Mouse (Mus musculus): ENCODE measurements around the gene Neurl1b. TPM values are rescaled to one million over a fixed set of nuclear protein-coding genes. Genes with fewer than 3 reads are reported as not detected.
A peak's percentile ranks its signal among the peaks of the same experiment; 100 is the strongest.

Neurl1b gene
- polyA plus RNA-seq, 1 experiment from 2014 or later: 0.67 TPM

- H3K27ac ChIP-seq: no peak overlapping the region
- 63% methylated on average over 13 of the region's 13 CpGs for WGBS
- H3K4me3 ChIP-seq: no peak overlapping the region
- H3K36me3 ChIP-seq: no peaks in the 10 kb centered on the region
- H3K4me2 ChIP-seq: no peak overlapping the region
- peaks cover 16% of the 10 kb centered on the region for H3K27me3 ChIP-seq
- H3K4me1 ChIP-seq: peaks cover 10% of the 10 kb centered on the region
- H3K9me3 ChIP-seq: no peaks in the 10 kb centered on the region
- no peak overlapping the region for H3K9ac ChIP-seq
- ATAC-seq (ENCODE audit: insufficient number of reproducible peaks, insufficient read depth, low FRiP score, low TSS enrichment, low read depth): no peak
Measured at GRCm38 (mm10) chr17:26424973-26425735, 10.5 kb downstream of the Neurl1b start.

GRCm38 (mm10) chr17:26433295-26433694, 18.7 kb downstream of the Neurl1b start:
- no peak overlapping the region for H3K27ac ChIP-seq
- peaks cover 57% of the 10 kb centered on the region for H3K27me3 ChIP-seq
- H3K4me2 ChIP-seq: no peak overlapping the region
- 45% methylated on average over 11 of the region's 11 CpGs for WGBS
- no peaks in the 10 kb centered on the region for H3K36me3 ChIP-seq
- no peak overlapping the region for H3K9ac ChIP-seq
- H3K9me3 ChIP-seq: no peaks in the 10 kb centered on the region
- ATAC-seq (ENCODE audit: insufficient number of reproducible peaks, insufficient read depth, low FRiP score, low TSS enrichment, low read depth): no peak
- peaks cover 6% of the 10 kb centered on the region for H3K4me1 ChIP-seq
- no peak overlapping the region for H3K4me3 ChIP-seq

GRCm38 (mm10) chr17:26437089-26437815, 22.6 kb downstream of the Neurl1b start:
- 83% methylated on average over 14 of the region's 14 CpGs for WGBS
- peaks cover 64% of the 10 kb centered on the region for H3K27me3 ChIP-seq

GRCm38 (mm10) chr17:26439001-26439400, 24.4 kb downstream of the Neurl1b start:
- 7% methylated on average over 45 of the region's 52 CpGs for WGBS
- H3K36me3 ChIP-seq: peaks cover 13% of the 10 kb centered on the region; the same call in 1 of the 2 replicates
- H3K4me1 ChIP-seq: peaks cover 5% of the 10 kb centered on the region
- H3K27ac ChIP-seq: no peak overlapping the region
- peaks cover 59% of the 10 kb centered on the region for H3K27me3 ChIP-seq
- peak overlapping the region; percentile 69 for H3K4me2 ChIP-seq
- no peaks in the 10 kb centered on the region for H3K9me3 ChIP-seq
- H3K4me3 ChIP-seq: peak overlapping the region; percentile 44
- no peak for ATAC-seq (ENCODE audit: insufficient number of reproducible peaks, insufficient read depth, low FRiP score, low TSS enrichment, low read depth)
- H3K9ac ChIP-seq: peak overlapping the region; percentile 70

More at GRCm38 (mm10) chr17:26437089-26437815, 22.6 kb downstream of the Neurl1b start:
- Histone ChIP-seq H3K4me1 (peaks cover 11% of the 10 kb centered on the region), H3K27ac (no peak overlapping the region), H3K9ac (no peak overlapping the region), H3K4me2 (no peak overlapping the region), H3K4me3 (no peak overlapping the region), H3K36me3 (peaks cover 10% of the 10 kb centered on the region; the same call in 1 of the 2 replicates), H3K9me3 (no peaks in the 10 kb centered on the region)
- no peak for ATAC-seq (ENCODE audit: insufficient number of reproducible peaks, insufficient read depth, low FRiP score, low TSS enrichment, low read depth)

GRCm38 (mm10) chr17:26441024-26441423, 26.4 kb downstream of the Neurl1b start:
- peaks cover 52% of the 10 kb centered on the region for H3K27me3 ChIP-seq

GRCm38 (mm10) chr17:26442197-26442596, 27.6 kb downstream of the Neurl1b start:
- 88% methylated on average over 6 of the region's 6 CpGs for WGBS
- H3K4me2 ChIP-seq: no peak overlapping the region
- peaks cover 13% of the 10 kb centered on the region; the same call in 1 of the 2 replicates for H3K36me3 ChIP-seq
- peaks cover 5% of the 10 kb centered on the region for H3K4me1 ChIP-seq
- no peak overlapping the region for H3K9ac ChIP-seq
- H3K27ac ChIP-seq: no peak overlapping the region
- ATAC-seq (ENCODE audit: insufficient number of reproducible peaks, insufficient read depth, low FRiP score, low TSS enrichment, low read depth): no peak
- H3K9me3 ChIP-seq: no peaks in the 10 kb centered on the region
- no peak overlapping the region for H3K4me3 ChIP-seq
- H3K27me3 ChIP-seq: peaks cover 40% of the 10 kb centered on the region

More at GRCm38 (mm10) chr17:26441024-26441423, 26.4 kb downstream of the Neurl1b start:
- Histone ChIP-seq H3K4me1 (peaks cover 5% of the 10 kb centered on the region), H3K27ac (no peak overlapping the region), H3K36me3 (peaks cover 13% of the 10 kb centered on the region; the same call in 1 of the 2 replicates), H3K4me2 (no peak overlapping the region), H3K9me3 (no peaks in the 10 kb centered on the region), H3K9ac (no peak overlapping the region), H3K4me3 (no peak overlapping the region)
- no peak for ATAC-seq (ENCODE audit: insufficient number of reproducible peaks, insufficient read depth, low FRiP score, low TSS enrichment, low read depth)
- WGBS: 90% methylated on average over 10 of the region's 10 CpGs

GRCm38 (mm10) chr17:26443865-26444264, 29.2 kb downstream of the Neurl1b start:
- Histone ChIP-seq H3K9ac (no peak overlapping the region; the same call in 1 of the 2 replicates), H3K9me3 (no peaks in the 10 kb centered on the region), H3K4me3 (no peak overlapping the region), H3K4me2 (no peak overlapping the region), H3K36me3 (peaks cover 13% of the 10 kb centered on the region; the same call in 1 of the 2 replicates), H3K27me3 (peaks cover 23% of the 10 kb centered on the region), H3K27ac (no peak overlapping the region), H3K4me1 (peaks cover 3% of the 10 kb centered on the region)
- ATAC-seq (ENCODE audit: insufficient number of reproducible peaks, insufficient read depth, low FRiP score, low TSS enrichment, low read depth): no peak
- 52% methylated on average over 4 of the region's 4 CpGs for WGBS

- H3K4me3 ChIP-seq: no peak overlapping the region
- no peak overlapping the region for H3K9ac ChIP-seq
- no peak overlapping the region for H3K27ac ChIP-seq
- no peak for ATAC-seq (ENCODE audit: insufficient number of reproducible peaks, insufficient read depth, low FRiP score, low TSS enrichment, low read depth)
- no peaks in the 10 kb centered on the region for H3K27me3 ChIP-seq
- no peaks in the 10 kb centered on the region for H3K4me1 ChIP-seq
- H3K4me2 ChIP-seq: no peak overlapping the region
- 74% methylated on average over 3 of the region's 3 CpGs for WGBS
- no peaks in the 10 kb centered on the region for H3K36me3 ChIP-seq
- H3K9me3 ChIP-seq: no peaks in the 10 kb centered on the region
Measured at GRCm38 (mm10) chr17:26449472-26449871, 34.8 kb downstream of the Neurl1b start.

- H3K9ac ChIP-seq: no peak overlapping the region
- no peak overlapping the region for H3K27ac ChIP-seq
- no peak for ATAC-seq (ENCODE audit: insufficient number of reproducible peaks, insufficient read depth, low FRiP score, low TSS enrichment, low read depth)
- no peaks in the 10 kb centered on the region for H3K27me3 ChIP-seq
- no peak overlapping the region for H3K4me2 ChIP-seq
- no peaks in the 10 kb centered on the region for H3K36me3 ChIP-seq
- H3K4me1 ChIP-seq: no peaks in the 10 kb centered on the region
- WGBS: 30% methylated on average over 8 of the region's 8 CpGs
- no peaks in the 10 kb centered on the region for H3K9me3 ChIP-seq
- no peak overlapping the region for H3K4me3 ChIP-seq
Measured at GRCm38 (mm10) chr17:26451651-26452295, 37.1 kb downstream of the Neurl1b start.

GRCm38 (mm10) chr17:26452371-26452972, 37.8 kb downstream of the Neurl1b start:
- Histone ChIP-seq H3K36me3 (no peaks in the 10 kb centered on the region), H3K27me3 (no peaks in the 10 kb centered on the region), H3K9ac (no peak overlapping the region), H3K4me3 (no peak overlapping the region), H3K27ac (no peak overlapping the region), H3K4me1 (no peaks in the 10 kb centered on the region), H3K9me3 (no peaks in the 10 kb centered on the region), H3K4me2 (no peak overlapping the region)
- WGBS: 55% methylated on average over 5 of the region's 5 CpGs
- no peak for ATAC-seq (ENCODE audit: insufficient number of reproducible peaks, insufficient read depth, low FRiP score, low TSS enrichment, low read depth)

- Histone ChIP-seq H3K27ac (no peak overlapping the region), H3K4me2 (no peak overlapping the region), H3K9ac (no peak overlapping the region), H3K36me3 (no peaks in the 10 kb centered on the region), H3K4me1 (no peaks in the 10 kb centered on the region), H3K27me3 (no peaks in the 10 kb centered on the region), H3K4me3 (no peak overlapping the region), H3K9me3 (no peaks in the 10 kb centered on the region)
- no peak for ATAC-seq (ENCODE audit: insufficient number of reproducible peaks, insufficient read depth, low FRiP score, low TSS enrichment, low read depth)
Measured at GRCm38 (mm10) chr17:26457506-26457905, 42.9 kb downstream of the Neurl1b start.
